ENCODE assay signal across 8 mouse cellular contexts in genomic region chrX:56791268-56791667, GRCm38 (mm10). TPM values are rescaled to one million over a fixed set of nuclear protein-coding genes. Genes with fewer than 3 reads are reported as not detected.
A peak's percentile ranks its signal among the peaks of the same experiment; 100 is the strongest.
DNase-seq lines count a peak whose midpoint lies in the region; ATAC-seq and TF ChIP-seq lines count a peak whose summit lies in the region.

No protein-coding gene starts in this region.

- H3K4me1 ChIP-seq in heart, postnatal 0 days (ENCODE audit: control insufficient read depth, insufficient read depth), result no peaks in the 10 kb centered on the region
- H3K4me1 ChIP-seq in lung, embryonic 16.5 days (replicated peaks; ENCODE audit: control insufficient read depth, insufficient read depth, low read length), result no peaks in the 10 kb centered on the region

- no peak for TF ChIP-seq EP300 in heart, postnatal 0 days (IDR thresholded peaks at IDR 0.05; ENCODE audit: low read depth)

- no peaks in the 10 kb centered on the region for H3K79me3 ChIP-seq in C2C12 (ENCODE audit: low read depth)

- H3K9ac ChIP-seq in heart, postnatal 0 days (replicated peaks; ENCODE audit: low read depth, low read length), result no peak overlapping the region
- H3K9ac ChIP-seq in lung, embryonic 16.5 days (ENCODE audit: low read length), result no peak overlapping the region

- H3K9me3 ChIP-seq in heart, postnatal 0 days (replicated peaks; ENCODE audit: control insufficient read depth, low read length), result no peaks in the 10 kb centered on the region
- no peaks in the 10 kb centered on the region for H3K9me3 ChIP-seq in lung, embryonic 16.5 days (ENCODE audit: control insufficient read depth, low read length)

- 48% methylated on average over 15 of the region's 15 CpGs for WGBS in heart, postnatal 0 days
- 40% methylated on average over 13 of the region's 15 CpGs for WGBS in lung, embryonic 16.5 days

- H3K4me2 ChIP-seq in heart, postnatal 0 days (ENCODE audit: low read depth, low read length), result no peak overlapping the region
- no peak overlapping the region for H3K4me2 ChIP-seq in lung, embryonic 16.5 days (ENCODE audit: low read depth, low read length)

- H3K27me3 ChIP-seq in C2C12 (ENCODE audit: control insufficient read depth, insufficient read depth, insufficient read length), result no peaks in the 10 kb centered on the region
- no peaks in the 10 kb centered on the region for H3K27me3 ChIP-seq in heart, postnatal 0 days (ENCODE audit: control insufficient read depth, insufficient read depth, low read length)
- H3K27me3 ChIP-seq in lung, embryonic 16.5 days (ENCODE audit: control insufficient read depth, insufficient read depth, low read depth, low read length), result no peaks in the 10 kb centered on the region

- H3ac ChIP-seq in C2C12 (ENCODE audit: control insufficient read depth, insufficient read length, low read depth), result no peak overlapping the region

- no peak overlapping the region for H3K4me3 ChIP-seq in C2C12 (ENCODE audit: insufficient read depth, poor library complexity, severe bottlenecking)
- H3K4me3 ChIP-seq in heart, postnatal 0 days (ENCODE audit: low read depth, low read length), result no peak overlapping the region
- H3K4me3 ChIP-seq in layer of hippocampus, adult 2 months, result no peak overlapping the region
- H3K4me3 ChIP-seq in lung, embryonic 16.5 days (ENCODE audit: low read length), result no peak overlapping the region

- H3K27ac ChIP-seq in heart, postnatal 0 days (ENCODE audit: low read depth), result no peak overlapping the region
- no peak overlapping the region for H3K27ac ChIP-seq in layer of hippocampus, adult 2 months
- no peak overlapping the region for H3K27ac ChIP-seq in lung, embryonic 16.5 days (ENCODE audit: low read length)

- H3K79me2 ChIP-seq in C2C12 (ENCODE audit: control insufficient read depth, insufficient read depth), result no peaks in the 10 kb centered on the region

- peak; percentile 14 for TF ChIP-seq CTCF in C2C12 (IDR thresholded peaks at IDR 0.05; ENCODE audit: control insufficient read depth, insufficient read depth, insufficient read length)
- TF ChIP-seq CTCF in heart, postnatal 0 days (IDR thresholded peaks at IDR 0.05; ENCODE audit: low read depth), result peak; percentile 60
- peak; percentile 77 for TF ChIP-seq CTCF in layer of hippocampus, adult 2 months (conservative IDR thresholded peaks at IDR 0.05)

- ATAC-seq in heart, postnatal 0 days (ENCODE audit: insufficient read depth, low read depth), result peak; percentile 49; the same call in 1 of the 2 replicates
- ATAC-seq in lung, embryonic 16.5 days (ENCODE audit: low read depth), result peak; percentile 56; the same call in 1 of the 2 replicates
- no peak for ATAC-seq in erythroid progenitor cell, adult 5-6 weeks (replicated peaks; ENCODE audit: low FRiP score, poor library complexity, severe bottlenecking)

- H3K36me3 ChIP-seq in C2C12 (ENCODE audit: control insufficient read depth, insufficient read depth), result no peaks in the 10 kb centered on the region
- H3K36me3 ChIP-seq in heart, postnatal 0 days (replicated peaks; ENCODE audit: control insufficient read depth, insufficient read depth, low read length), result peaks cover 8% of the 10 kb centered on the region
- peaks cover 17% of the 10 kb centered on the region for H3K36me3 ChIP-seq in lung, embryonic 16.5 days (ENCODE audit: control insufficient read depth, insufficient read depth, low read length)

- DNase-seq in adrenal gland, adult 8-10 months, result peak; percentile 20
- DNase-seq in embryo, embryonic 11.5 days (ENCODE audit: low read depth, low spot score), result peak; percentile 20
- DNase-seq in heart, postnatal 0 days (ENCODE audit: low spot score), result peak; percentile 11
- DNase-seq in layer of hippocampus, adult 2 months (ENCODE audit: low spot score in 2 of 2), result peak; percentile 21 to 67
- peak; percentile 17 for DNase-seq in retina, postnatal 7 days (ENCODE audit: low read depth, low spot score)

TF ChIP-seq in C2C12, 6 proteins besides CTCF, POLR2A, EP300 and RAD21:
- no peak for TF ChIP-seq USF1 (IDR thresholded peaks at IDR 0.05; ENCODE audit: low read depth)
TF ChIP-seq in C2C12: peak in this region for 0.

RNA-seq across cellular contexts. Expression of gene Map7d3, which starts 30.9 kb away (rescaled TPM):
- 0.06 TPM for polyA plus RNA-seq in C2C12 (2012; fragmentation: generic; extraction: Trizol)
- 1 to 10 TPM in 2 of 4 experiments, under 1 TPM in 2; 0.23 to 2.0 (median 1.0) TPM for total RNA-seq in adrenal gland, adult 8-10 months (2022)
- not detected in 2 replicates for total RNA-seq in heart, postnatal 0 days (2014; rRNA removed; ENCODE audit: low replicate concordance)
- 3.0 TPM in 2 replicates for polyA plus RNA-seq in heart, postnatal 0 days (2015; fragmentation: Nextera tagmentation; extraction: Ambion mirVana)
- under 1 TPM in 1 of 2 experiments, not detected in 1; 0.15 TPM for total RNA-seq in layer of hippocampus, adult 2 months (2021)
- polyA plus RNA-seq in lung, embryonic 16.5 days (2015; fragmentation: Nextera tagmentation; extraction: Ambion mirVana), result 2.0 and 2.7 TPM in 2 replicates
- total RNA-seq in erythroid progenitor cell, adult 5-6 weeks (2015; ENCODE audit: low replicate concordance), result 1.3 TPM in 1 of 2 replicates, not detected in the other
- 0.77 TPM in 1 of 2 replicates, not detected in the other for total RNA-seq in erythroid progenitor cell, adult 5-6 weeks (2017; ENCODE audit: low replicate concordance)

RNA-seq across cellular contexts. Expression of gene Fhl1, which starts 59.7 kb away (rescaled TPM):
- polyA plus RNA-seq in C2C12 (2012; fragmentation: generic; extraction: Trizol), result 42.8 TPM
- 10 to 100 TPM; 28.8 to 83.8 (median 43.3) TPM for total RNA-seq in adrenal gland, adult 8-10 months (2022)
- 260 and 297 TPM in 2 replicates for total RNA-seq in heart, postnatal 0 days (2014; rRNA removed; ENCODE audit: low replicate concordance)
- polyA plus RNA-seq in heart, postnatal 0 days (2015; fragmentation: Nextera tagmentation; extraction: Ambion mirVana), result 183 and 189 TPM in 2 replicates
- total RNA-seq in layer of hippocampus, adult 2 months (2021), result 10 to 100 TPM; 76.8 to 85.1 TPM
- 545 and 603 TPM in 2 replicates for polyA plus RNA-seq in lung, embryonic 16.5 days (2015; fragmentation: Nextera tagmentation; extraction: Ambion mirVana)
- total RNA-seq in erythroid progenitor cell, adult 5-6 weeks (2015; ENCODE audit: low replicate concordance), result 4.2 TPM in 1 of 2 replicates, not detected in the other
- 1.5 TPM in 1 of 2 replicates, not detected in the other for total RNA-seq in erythroid progenitor cell, adult 5-6 weeks (2017; ENCODE audit: low replicate concordance)

Comparison
In these comparisons a context has a peak if more than half of its experiments do, and no peak if none do; other contexts are left out.
1. CTCF ChIP-seq: peak in every context shown above with its lines; median percentile 77 in layer of hippocampus, adult 2 months; 60 in heart, postnatal 0 days; 14 in C2C12.
2. RNA of gene Fhl1, which starts 59.7 kb away (total RNA-seq): 260 to 297 TPM in heart, postnatal 0 days, 76.8 to 85.1 TPM in layer of hippocampus, adult 2 months and 28.8 to 83.8 TPM in adrenal gland, adult 8-10 months; 1.5 to 4.2 TPM in erythroid progenitor cell, adult 5-6 weeks; every median in the first group is over 4 times any median in the second.
3. Peak in every context shown above with its lines, with median percentiles within 50 percentile points of each other: DNase-seq.